Mouse (Mus musculus) gastrocnemius, postnatal 36 days (tissue): ENCODE results near the gene Mical3. TPM values are rescaled to one million over a fixed set of nuclear protein-coding genes. Genes with fewer than 3 reads are reported as not detected.

Experiments
- DNase-seq, 2 experiments: peaks; one replicate each; pipeline ENCODE4 v3.0.0; 2022
- intact Hi-C: fragments of 180-260 bp; cut with DNase I; formaldehyde crosslinking; loops from one replicate; pipeline ENCODE4 v1.15.1; 2025
- total RNA-seq, 2 experiments: library from RNA; stranded (reverse); gene quantifications; 2 replicates each; pipeline ENCODE4 v1.2.3; 2021

Gene Mical3
- total RNA-seq, 2 experiments from 2014 or later: 49.6 to 54.7 TPM

DNA sequence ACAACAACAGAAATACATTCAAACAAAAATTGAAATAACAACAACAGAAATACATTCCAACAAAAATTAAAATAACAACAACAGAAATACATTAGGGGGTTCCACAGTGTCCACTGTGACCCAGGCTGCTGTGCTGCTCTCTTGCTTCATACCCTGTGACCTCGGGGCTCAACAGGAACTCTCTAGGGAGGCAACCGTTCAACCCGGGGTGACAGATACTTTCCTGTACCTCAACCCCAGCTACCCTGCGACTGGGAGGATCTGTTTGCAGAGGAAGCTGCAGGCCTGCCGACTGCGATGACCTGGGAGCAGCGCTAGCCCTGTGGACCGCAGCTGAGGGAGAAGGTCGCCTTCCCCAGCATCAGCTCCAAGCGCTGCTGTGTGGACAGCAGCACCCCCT is 14.4 kb downstream of the Mical3 start:
- intact Hi-C loops: no loop called here
- no peak for DNase-seq

DNA sequence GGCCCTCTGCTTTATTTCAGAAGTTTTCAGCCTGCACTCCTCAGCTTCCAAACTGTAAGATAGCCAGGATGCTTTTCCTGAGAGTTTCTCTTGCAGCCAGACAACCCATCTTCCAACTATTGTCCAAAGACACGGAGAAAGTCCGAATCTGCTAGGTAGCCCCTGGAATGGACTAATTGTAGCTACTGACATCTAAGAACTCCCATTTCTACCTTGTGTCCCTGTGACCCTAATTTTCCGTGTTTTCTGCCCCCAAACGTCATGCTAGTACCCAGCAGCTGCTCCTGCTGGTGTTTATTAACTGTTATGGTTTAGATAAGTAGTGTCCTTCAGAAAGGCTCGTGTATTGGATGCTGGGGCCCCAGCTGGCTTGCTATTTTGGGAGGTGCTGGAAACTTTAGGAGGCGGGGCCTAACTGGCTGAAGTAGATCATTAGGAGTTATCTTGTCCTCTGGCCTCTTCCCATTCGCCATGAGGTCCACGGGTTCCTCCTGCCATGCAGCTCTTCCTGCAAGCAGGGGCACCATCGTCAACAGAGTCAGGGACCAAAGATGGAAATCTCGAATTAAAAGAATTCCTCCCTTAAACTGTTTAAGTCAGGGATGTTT is 19.2 kb downstream of the Mical3 start:
- no peak for DNase-seq
- intact Hi-C loops: no loop called here

DNA sequence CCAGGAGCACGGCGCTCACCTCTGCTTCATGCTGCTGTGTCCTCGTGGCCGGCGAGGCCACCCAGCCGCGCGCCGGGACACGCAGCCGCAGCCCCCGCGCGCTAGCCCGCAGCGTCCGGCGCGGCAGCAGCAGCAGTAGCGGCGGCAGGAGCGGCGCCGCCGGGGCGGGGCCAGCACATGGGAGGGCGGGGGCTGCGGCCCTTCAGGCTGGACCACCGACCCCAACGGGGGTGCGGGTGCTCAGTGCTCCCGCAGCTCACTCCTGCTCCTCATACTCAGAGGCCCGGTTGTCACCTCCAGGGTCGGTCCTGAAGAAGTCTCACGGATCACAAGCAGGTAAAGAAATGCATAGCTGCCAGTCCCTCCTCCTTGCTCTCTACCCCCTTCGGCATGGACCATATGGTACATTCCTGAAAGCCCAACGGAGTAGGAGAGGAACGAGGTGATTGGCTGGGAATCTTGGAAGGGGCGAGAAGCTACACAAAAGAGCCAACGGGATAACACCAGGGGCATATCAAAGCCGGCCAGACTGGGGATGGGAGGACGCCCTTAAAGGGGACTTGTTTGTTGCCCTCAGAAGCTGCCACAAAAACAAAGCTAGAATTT is 20.7 kb downstream of the Mical3 start:
- peak; percentile 85 to 86 for DNase-seq
- intact Hi-C loops: loop anchor here (5.0 kb wide), 1 partner anchor 53 kb away; no protein-coding TSS in a partner anchor

DNA sequence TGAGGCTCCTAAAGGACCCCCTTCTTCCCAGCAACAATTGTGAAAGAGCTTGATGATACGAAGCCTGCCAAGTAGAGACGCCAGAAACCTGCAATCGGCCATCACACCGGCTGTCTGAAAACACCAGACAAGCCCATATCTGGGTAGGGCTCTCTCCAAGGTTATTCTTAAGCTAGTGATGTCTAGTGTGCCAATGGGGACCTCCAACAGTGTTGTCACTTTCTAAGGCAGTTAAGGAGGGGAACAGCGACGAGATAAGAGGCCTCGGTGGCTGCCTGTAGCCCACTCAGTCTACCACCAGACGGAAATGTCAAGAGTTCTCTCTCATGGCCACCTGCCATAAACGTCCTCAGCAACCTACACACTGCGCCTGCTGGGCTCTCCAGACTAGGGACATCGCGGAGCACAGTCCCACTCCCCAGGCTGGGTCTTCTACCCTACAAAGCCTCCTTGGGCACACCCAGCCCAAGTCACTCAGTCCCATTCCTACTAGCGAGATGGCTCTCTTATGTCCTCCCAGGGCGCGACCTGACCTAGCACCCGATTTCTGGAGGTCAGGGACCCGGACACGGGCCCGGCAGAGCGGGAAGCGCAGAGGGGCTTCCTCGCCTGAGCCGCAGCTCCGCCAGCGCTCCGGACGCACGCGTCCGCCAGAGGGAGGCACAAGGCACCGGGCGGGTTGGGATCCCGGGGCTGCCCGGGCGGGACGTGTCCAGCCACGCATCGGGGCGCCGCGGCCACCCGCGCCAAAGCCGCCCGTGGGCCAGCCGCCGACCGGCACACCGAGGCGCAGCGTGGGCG is 21.4 kb downstream of the Mical3 start:
- no peak for DNase-seq
- intact Hi-C loops: loop anchor here (5.0 kb wide), 1 partner anchor 52 kb away; no protein-coding TSS in a partner anchor

DNA sequence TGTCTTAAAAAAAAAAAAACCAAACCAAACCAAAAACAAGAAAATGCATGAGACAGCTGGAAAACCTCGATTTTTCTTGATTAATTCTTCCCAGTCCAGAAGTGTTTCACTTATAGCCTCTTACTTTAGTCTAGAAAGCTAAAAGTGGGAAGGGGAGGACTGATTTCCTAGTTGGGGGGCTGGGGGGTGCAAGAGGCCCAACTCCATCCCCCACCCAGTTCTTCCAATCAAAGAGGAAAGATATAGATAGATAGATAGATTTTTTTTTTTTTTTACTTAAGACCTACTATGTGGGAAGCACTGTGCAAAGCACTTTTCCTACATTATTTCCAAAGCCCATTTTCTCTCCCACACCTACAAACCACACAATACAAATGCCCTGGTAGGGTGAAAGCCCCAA is 22.7 kb downstream of the Mical3 start:
- intact Hi-C loops: loop anchor here (5.0 kb wide), 1 partner anchor 51 kb away; no protein-coding TSS in a partner anchor
- no peak for DNase-seq

DNA sequence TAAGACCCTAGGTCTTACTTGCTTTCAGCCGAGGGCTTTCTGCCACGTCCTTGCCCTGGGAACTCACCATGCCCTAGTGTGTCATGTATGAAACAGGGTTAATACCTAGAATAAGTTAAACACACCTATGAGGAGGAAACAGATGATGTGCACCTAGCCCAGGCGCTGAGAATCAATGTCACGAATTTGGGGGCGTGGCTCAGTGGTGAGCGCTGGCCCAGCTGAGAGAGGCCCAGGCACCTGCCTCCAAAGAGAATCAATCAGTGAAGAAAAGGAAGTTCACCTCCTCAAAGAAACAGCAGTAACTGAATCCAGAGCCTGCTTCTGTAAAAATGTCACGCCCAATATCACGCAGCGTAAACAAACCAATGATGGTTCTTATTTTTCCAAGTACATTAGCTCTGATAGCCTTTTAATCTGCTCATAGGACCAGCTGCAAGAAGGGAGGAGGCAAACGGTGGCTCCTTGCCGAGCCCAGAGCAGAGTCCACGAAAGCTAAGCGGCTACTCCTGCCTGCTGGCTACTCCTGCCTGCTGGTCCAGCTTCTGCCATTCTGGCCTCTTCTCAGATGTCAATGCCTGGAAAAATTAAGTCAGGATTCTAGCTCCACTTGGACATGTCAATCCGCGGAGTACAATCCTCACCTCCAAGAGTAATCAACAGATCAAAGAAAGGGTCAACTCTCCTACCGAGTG is 23.9 kb downstream of the Mical3 start:
- peak in 1 of 2 experiments; percentile 44 for DNase-seq

DNA sequence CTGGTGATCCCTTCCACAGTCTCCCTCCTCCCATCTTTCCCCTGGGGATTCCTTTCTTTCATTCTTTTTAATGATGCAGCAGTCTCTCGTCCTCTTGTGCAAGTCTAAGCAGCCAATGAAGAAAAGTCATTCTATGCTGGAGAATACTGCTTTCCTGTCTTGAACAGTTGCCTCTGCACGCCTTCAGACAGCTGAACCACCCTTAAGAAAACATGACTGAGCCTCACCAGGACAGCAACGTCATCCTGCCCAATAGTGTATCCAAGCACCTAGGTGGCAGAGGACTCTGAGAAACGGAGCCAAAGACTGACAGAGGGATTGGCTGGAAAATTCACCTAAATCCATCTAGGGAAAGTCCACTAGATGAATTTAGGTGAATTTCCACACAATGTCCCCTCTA is 25.1 kb downstream of the Mical3 start:
- intact Hi-C loops: loop anchor here (5.0 kb wide), 1 partner anchor 48 kb away; no protein-coding TSS in a partner anchor
- no peak for DNase-seq

More for the DNA sequence above, 23.9 kb downstream of the Mical3 start:
- intact Hi-C loops: loop anchor here (5.0 kb wide), 1 partner anchor 50 kb away; no protein-coding TSS in a partner anchor

DNA sequence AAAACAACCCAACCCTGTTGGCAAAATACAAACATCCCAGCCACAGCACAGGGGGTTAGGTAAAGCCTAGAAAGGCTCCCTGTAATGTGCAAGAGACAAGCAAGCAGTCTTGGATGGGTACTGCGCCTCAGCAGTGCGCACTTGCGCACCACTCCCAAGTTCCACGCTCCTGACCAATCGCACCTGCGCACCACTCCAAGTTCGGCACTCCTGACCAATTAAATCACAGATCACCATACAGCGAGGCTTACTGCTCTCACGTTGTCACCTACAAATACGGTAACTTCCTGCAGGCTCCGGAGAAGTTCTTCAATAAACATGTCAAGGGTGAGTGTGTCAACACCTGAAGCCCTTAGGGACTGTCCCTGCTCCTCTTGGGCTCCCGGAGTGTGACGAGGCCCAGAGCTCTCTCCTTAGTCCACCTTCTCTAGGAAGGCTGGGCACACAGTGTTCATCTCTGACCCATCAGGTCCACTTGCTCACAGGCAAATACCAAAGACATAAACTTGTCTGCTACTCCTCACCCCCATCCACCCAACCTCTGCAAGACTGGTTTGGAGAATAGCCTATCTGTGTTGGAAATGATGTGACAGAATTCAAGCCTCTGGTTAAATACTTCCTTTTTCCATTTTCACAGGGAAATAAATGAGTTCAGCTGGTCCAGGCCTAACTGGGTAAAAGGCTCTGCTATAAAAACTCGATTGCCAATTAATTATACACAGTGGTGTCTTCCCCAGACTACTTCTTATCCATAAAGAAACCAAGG is 27.2 kb downstream of the Mical3 start:
- intact Hi-C loops: no loop called here

DNA sequence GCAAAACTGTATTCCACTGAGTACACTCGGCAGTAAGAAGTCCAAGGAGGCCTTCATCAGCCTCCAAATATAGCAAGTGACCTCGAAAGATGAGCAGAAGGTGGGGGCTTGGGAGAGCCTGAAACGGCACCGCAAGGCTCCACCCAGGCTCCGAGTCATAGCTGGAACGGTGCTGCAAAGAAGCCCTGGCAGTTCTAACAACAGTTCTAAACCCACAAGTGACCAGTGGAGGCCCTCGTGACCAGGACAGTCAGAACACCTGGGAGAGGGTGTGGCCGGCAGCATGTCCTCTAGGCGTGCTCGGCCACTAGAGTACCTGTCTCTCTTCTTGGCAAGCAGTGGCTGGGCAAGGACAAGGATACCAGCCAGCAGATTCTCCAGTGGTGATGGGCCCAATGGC is 27.9 kb downstream of the Mical3 start:
- peak; percentile 35 to 38 for DNase-seq
- intact Hi-C loops: no loop called here

More for the DNA sequence above, 27.2 kb downstream of the Mical3 start:
- no peak for DNase-seq

DNA sequence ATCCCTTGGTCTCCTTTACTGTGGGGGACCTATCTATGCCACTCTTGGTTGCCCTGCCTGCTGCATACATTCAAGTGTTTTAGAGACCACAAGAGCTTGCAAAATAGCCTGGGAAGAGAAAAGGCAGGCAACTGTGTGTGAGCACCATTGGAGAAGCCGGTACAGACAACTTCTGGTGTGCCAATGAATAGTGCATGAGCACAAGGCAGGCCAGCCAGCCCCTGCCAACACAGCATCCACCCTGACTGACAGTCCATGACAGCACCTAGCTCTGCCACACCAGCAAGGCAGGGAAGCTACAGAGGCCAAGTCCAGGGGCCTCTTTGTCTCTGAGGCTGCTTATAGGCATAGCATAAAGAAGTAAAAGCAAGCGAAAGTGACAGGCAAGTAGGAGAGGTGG is 28.7 kb downstream of the Mical3 start:
- DNase-seq: no peak
- intact Hi-C loops: no loop called here

DNA sequence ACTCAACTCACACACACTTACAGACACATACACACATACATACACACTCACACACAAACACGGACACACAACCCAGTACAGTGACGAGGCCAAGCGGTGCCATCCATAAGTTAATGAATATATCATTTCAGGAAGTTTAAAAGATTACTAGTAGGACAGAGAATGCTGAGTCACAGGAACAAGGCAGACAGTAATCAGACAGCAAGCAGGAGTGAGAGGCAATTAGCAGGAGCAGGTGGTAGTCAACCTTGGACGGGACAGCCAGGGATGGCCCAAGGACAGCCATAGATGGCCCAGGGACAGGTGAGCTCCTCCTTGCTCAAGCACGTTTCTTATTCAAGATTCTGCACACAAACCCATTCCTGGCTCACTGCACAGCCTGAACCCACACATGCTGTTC is 29.6 kb downstream of the Mical3 start:
- intact Hi-C loops: no loop called here

DNA sequence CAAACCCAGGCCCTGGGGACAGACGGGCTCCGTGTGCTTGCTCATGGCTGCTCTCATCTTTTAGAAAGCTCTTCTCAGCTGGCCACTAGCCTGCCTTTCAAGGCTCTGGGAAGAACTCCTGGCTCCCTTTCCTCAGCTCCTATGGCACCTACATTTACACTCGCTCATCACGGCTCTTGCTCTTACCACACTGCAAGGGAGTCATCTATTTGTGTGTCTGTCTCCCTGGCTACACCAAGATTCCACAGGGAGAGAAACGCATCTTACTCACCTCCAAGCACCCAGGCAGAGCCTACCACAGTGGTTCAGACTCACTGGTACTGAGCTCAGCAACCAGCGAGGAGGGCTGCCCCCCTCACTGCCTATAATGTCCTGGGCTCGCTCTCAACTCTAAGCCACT is 31.0 kb downstream of the Mical3 start:
- DNase-seq: no peak
- intact Hi-C loops: no loop called here

More for the DNA sequence above, 29.6 kb downstream of the Mical3 start:
- no peak for DNase-seq

DNA sequence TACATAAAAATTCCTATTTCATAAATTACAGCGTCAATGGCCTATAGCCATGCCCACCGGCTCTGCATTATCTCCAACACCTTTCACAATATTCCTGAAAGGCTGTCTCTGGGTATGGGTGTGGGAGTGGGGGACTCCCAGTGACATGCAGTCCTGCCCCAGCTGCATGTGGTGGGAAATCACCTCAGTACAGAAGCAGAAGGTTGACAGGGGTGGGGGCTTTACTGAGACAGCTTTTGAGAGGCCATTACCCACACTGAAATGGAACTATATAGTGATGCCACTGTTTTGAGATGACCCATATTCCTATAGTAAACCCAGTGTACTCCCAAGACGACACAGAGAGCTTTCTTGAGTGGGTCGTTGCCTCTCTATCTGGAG is 31.6 kb downstream of the Mical3 start:
- intact Hi-C loops: no loop called here
- no peak for DNase-seq

DNA sequence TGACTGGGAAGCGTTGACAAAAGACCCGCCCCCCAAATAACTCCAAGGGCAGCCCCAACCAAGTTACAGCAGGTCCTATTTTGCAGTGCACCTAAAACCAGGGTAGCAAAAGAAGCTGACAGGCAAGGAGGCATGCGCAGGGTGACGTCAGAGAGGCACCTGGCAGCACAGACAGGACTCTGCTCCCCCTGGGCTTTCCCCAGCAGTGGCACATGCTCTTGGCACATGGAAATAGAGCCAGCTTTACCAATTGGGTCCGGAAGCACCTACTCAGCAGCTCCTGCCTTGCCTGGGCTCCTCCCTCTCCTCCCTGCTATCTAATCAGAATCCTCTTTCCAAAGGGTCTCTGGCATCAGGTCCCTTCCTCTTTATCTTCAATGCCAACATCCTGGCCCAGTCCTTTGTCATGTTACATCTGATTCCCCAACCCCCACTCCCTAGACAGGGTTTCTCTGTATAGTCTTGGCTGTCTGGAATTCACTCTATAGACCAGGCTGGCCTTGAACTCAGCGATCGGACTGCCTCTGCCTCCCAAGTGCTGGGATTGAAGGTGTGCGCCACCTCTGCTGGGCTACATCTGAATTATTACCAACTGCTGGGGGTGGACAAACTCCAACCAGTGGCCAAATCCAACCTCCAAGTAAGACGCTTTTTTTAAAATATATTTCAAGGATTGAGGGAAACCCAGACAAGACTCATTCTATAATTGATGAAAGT is 32.1 kb downstream of the Mical3 start:
- intact Hi-C loops: no loop called here
- DNase-seq: no peak

DNA sequence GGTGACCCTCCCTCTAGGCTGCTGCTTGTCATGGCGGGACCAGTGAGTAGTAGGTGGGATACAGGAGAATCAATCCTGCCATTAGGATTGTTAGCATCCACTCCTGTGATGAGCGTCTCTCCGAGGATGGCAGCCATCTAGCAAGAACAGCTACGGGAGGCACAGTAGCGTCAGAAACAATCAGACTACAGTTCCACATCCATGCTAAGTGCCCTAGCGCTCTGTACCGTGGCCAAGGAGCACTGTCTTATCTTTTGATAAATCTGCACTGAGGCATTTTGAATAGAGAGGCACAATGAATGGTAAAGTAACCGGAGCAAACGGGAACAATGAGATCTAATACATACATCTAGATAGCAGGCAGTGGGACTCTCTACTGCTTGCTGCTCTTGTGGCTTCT is 32.7 kb downstream of the Mical3 start:
- intact Hi-C loops: no loop called here
- no peak for DNase-seq

DNA sequence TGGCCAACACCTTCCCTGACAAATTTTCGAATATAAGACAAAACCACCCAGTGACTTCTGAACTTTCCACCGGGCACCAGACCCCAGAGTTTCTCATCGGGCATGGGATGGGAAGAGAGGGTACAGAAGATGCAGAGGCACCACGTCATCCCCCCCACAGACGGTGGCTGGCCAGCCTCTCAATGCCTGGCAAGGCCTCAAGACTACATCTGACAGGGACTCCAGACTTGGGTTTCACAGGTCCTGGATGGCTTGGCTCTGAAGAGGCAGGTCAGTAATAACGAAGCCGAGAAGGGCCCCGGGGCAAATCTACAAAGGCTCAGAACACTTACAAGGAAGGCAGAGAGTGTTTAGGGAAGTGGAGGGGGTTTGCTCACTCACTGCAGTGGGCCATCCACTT is 33.9 kb downstream of the Mical3 start:
- DNase-seq: no peak
- intact Hi-C loops: no loop called here

DNA sequence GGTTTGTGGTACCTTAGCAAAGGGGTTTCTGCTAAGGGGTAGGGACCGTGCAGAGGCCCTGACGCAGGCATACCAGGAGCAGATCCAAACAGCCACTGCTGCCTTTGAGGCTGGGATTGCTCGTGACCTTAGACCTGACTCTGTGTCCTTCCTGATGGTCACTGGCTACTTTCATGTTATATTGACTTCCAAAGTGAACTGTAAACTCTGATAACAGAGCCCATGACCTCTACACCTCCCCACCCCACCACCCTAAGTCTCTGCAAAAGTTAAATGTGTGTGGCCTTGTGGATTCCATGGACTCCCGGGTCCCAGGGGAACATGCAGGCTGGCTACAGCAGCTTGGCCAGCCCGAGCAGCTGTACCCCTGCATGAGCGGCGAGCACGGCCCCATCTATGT is 34.4 kb downstream of the Mical3 start:
- intact Hi-C loops: no loop called here

DNA sequence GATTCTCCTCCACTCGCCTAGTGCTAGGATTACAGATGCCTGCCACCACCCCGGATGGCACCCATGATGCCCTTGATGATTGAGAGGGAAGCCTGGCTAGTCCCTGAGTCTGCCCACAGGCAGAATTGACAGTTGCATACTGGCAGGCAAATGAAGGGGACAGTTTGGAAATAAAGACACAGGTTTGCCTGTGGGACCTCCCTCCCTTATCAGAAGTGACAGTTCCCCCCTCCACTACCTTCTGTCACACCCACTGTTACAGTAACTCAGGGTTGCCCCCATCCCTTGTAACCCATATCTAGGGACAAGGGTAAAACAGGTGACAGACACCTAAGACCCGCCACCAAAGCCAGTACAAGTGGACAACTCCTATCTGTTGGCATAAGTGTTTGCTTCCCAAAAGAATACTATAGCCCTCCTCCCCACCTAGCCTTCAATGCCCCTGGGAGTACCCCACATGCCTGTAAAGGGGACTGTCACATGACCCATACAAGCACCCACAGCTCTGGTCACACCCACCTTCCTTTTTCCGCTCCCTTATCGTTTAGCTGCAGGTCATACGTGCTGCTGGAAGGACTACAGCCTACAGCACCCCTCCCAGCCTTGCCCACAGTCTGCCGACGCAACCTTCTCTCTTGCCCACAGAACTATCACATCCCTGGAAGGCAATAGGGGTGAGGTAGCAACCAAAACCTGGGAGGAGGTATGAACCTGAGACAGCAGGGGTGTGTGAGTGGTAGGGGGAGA is 37.0 kb downstream of the Mical3 start:
- intact Hi-C loops: no loop called here
- no peak for DNase-seq

More for the DNA sequence above, 34.4 kb downstream of the Mical3 start:
- DNase-seq: no peak

DNA sequence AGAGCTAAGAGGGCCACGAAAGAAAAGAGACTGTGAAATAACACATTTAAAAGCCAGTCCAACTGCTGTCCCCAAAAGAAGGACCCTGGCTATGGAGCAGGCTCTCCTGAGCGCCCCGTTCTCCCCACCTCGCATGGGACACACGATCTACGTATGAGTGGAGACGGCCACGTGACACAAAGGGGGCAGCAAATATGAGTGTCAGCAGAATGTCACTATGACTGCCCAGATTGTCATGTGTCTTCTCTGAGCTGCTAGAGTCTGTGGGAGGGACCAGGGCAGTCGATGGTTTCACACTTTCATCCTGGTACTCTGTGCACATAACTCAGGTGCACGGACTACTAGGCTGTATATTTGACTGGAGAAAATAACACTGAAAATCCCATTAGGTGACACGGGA is 40.0 kb downstream of the Mical3 start:
- no peak for DNase-seq
- intact Hi-C loops: no loop called here
